Mouse (Mus musculus) MEL (cell line): ENCODE measurements at regions not wholly inside any gene's neighbourhood (a gene's known extent, or its start where the extent isn't known, plus 50 kb on each side); places are given as distances from the start of the nearest gene placed in this dataset.

ENCODE experiments used
- BHLHE40 ChIP-seq: IDR thresholded peaks from 2 replicates; pipeline ENCODE4 v1.6.1; 2012; ENCODE audit warnings: low read depth, mild to moderate bottlenecking, inconsistent platforms, low read length, improper control_type of control experiment, borderline replicate concordance
- CTCF ChIP-seq, 3 experiments: IDR thresholded peaks in 2 of 3; conservative IDR thresholded peaks in 1 of 3; 2 replicates each; pipeline ENCODE4 v1.5.1; 2011 to 2012; ENCODE audit warnings: low read length in 3 of 3, low read depth in 2 of 3, mild to moderate bottlenecking in 2 of 3, improper control_type of control experiment in 1 of 3, inconsistent platforms in 1 of 3, mixed read lengths in 1 of 3, moderate library complexity in 1 of 3; ENCODE audit not compliant: control insufficient read depth in 1 of 3, insufficient read depth in 1 of 3, poor library complexity in 1 of 3, severe bottlenecking in 1 of 3
- E2F4 ChIP-seq: IDR thresholded peaks from 2 replicates; pipeline ENCODE4 v1.6.1; 2011; ENCODE audit warnings: low read depth, low read length, improper control_type of control experiment, borderline replicate concordance
- EP300 ChIP-seq, 2 experiments: IDR thresholded peaks; 2 replicates each; pipeline ENCODE4 v1.6.1; 2011; ENCODE audit warnings: improper control_type of control experiment in 2 of 2, low read length in 2 of 2, low read depth in 1 of 2, mild to moderate bottlenecking in 1 of 2
- KAT2A ChIP-seq: conservative IDR thresholded peaks from 2 replicates; pipeline ENCODE4 v1.6.1; 2012; ENCODE audit warnings: low read depth, low read length, improper control_type of control experiment, inconsistent platforms
- MYC ChIP-seq: IDR thresholded peaks from 2 replicates; pipeline ENCODE4 v1.6.1; 2011; ENCODE audit warnings: low read depth, mild to moderate bottlenecking, low read length, improper control_type of control experiment, moderate library complexity
- POLR2A ChIP-seq, 2 experiments: IDR thresholded peaks; 2 replicates each; pipeline ENCODE4 v1.6.1; 2011 to 2012; ENCODE audit warnings: low read length in 2 of 2, mild to moderate bottlenecking in 2 of 2, control low read depth in 1 of 2, improper control_type of control experiment in 1 of 2, low read depth in 1 of 2, moderate library complexity in 1 of 2; ENCODE audit not compliant: control insufficient read depth in 1 of 2, insufficient read depth in 1 of 2, poor library complexity in 1 of 2
- POLR2AphosphoS2 ChIP-seq: IDR thresholded peaks from 2 replicates; pipeline ENCODE4 v1.6.1; 2011; ENCODE audit warnings: low read length, improper control_type of control experiment
- RAD21 ChIP-seq: IDR thresholded peaks from 2 replicates; pipeline ENCODE4 v1.6.1; 2011; ENCODE audit warnings: mild to moderate bottlenecking, low read depth, low read length, improper control_type of control experiment
- TBP ChIP-seq: IDR thresholded peaks from 2 replicates; pipeline ENCODE4 v1.8.0; 2011; ENCODE audit warnings: low read depth, low read length, improper control_type of control experiment

GRCm38 (mm10) chr1:152292196-152292736 is 94.2 kb downstream of the Tsen15 start:
- TF ChIP-seq POLR2A (IDR thresholded peaks at IDR 0.05; ENCODE audit: control insufficient read depth in 1 of 2, insufficient read depth in 1 of 2, low read depth in 1 of 2, low read length in 2 of 2, poor library complexity in 1 of 2) = no peak
- no peak for TF ChIP-seq CTCF (IDR thresholded peaks at IDR 0.05 in 2 of 3, conservative IDR thresholded peaks at IDR 0.05 in 1 of 3; ENCODE audit: control insufficient read depth in 1 of 3, insufficient read depth in 1 of 3, low read depth in 2 of 3, low read length in 3 of 3, poor library complexity in 1 of 3, severe bottlenecking in 1 of 3)
- TF ChIP-seq EP300 (IDR thresholded peaks at IDR 0.05; ENCODE audit: low read depth in 1 of 2, low read length in 2 of 2) = no peak
- TF ChIP-seq MYC = no peak
- TF ChIP-seq BHLHE40 = no peak
- TF ChIP-seq KAT2A = no peak
- no peak for TF ChIP-seq E2F4
- no peak for TF ChIP-seq RAD21
- no peak for TF ChIP-seq TBP
- no peak for TF ChIP-seq POLR2AphosphoS2
